Mouse (Mus musculus) MEL-GATA-1-ER (cell line): ENCODE results near the gene Map4.

Source experiments
- DNase-seq: peaks from one replicate; pipeline ENCODE4 v3.0.0-alpha.2; 2012; ENCODE audit warnings: low read depth; ENCODE audit errors: extremely low read depth

Map4 gene

DNA sequence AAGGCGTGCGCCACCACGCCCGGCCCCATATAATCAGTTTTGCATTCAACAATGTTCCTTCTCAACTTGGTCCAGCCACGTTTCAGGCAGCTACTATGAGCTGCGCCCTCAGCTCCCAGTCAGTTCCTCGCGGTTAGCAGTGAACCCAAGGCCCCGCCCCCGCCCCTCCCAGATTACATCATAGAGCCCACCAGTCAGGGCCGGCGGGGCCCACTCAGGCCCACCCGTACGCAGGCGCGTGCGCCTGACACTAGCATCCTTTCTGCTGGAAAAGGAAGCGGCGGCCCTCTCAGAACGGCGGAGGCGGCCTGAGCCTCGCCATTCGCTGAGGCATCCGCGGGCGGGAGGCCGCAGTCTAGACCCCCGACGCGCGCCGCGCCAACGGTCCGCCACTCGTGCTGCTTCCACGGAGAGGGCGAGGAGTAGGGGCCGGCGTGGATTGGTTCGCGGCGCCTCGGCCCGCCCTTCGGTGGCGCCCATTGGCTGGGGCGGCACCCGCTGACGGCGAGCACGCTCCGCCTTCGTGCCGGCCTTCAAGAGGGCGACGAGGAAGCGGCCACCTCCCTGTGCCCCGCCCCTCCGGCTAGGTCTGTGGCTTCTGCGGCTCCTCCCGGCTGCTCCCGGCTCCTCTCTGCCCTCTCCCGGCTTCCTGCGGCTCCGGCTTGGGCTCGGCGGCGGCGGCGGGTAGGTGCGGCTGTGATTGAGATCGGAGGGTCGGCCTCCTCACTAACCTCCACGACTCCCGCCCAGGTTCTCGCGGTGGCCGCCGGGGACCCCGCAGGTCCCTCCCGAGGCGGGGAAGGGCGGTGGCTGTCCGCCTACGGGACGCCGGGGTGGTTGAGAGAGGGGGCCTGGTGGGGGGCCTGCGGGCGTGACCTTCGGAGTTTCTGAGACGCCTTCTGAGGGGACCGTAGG is at the start of gene Map4:
TSS of gene Map4 (plus strand) at position 204 of the 915 bp plus-strand sequence.
- DNase-seq, result peak; percentile 90

DNA sequence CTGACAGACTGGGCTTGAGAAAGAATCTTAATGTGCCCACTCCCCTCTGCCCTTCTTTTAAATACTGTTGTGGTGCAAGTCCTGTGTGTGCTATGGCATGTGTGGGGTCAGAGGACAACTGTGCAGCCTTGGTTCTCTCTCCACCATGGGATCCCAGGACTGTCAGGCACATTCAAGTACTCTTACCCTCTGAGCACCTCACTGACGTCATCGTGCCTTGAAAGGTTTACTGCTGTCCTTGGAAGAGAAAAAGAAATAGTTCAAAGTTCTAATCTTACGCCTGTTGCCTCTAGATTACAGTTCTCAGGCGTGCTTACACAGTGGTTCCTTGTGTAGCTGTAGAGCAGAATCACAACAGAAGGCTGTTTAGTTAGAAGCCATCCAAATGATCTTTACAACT is 45.0 kb upstream of the Map4 start:
- no peak for DNase-seq

DNA sequence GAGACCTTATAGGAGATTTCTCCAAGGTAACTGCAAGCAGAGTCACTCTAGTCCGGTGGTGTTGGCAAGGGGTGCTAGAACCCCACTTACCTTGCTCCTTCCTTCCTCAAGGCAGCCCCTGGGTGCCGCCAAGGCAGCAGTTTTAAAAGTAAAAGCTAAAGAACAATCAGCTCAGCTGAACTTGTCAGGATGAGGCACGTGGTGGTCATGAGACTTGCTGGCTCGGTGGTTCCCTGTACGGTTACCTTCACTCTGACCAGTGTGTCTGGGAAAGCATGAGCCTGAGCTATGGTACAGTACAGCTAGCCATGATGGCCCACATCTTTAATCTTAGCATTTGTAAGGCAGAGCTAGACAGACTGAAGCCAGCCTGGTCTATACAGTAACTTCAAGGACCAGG is 43.9 kb upstream of the Map4 start:
- no peak for DNase-seq

DNA sequence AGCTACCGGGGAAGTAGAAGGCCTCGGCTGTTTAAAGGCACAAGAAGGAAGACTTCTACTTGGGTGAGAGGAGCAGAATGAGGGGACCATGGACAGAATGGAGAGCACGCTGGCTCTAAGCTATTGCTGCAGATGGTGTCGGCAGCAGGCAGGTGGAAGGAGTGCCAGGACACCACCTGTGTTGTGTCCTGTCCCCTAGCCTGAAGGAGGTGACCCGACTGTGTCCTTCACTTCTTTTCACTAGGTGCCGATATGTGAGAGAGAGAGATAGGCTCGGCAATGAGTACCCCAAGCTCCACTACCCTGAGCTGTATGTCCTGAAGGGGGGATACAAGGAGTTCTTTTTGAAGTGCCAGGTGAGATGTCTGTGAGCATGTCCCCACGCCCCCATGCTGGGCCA is 39.8 kb upstream of the Map4 start:
- DNase-seq, result no peak

DNA sequence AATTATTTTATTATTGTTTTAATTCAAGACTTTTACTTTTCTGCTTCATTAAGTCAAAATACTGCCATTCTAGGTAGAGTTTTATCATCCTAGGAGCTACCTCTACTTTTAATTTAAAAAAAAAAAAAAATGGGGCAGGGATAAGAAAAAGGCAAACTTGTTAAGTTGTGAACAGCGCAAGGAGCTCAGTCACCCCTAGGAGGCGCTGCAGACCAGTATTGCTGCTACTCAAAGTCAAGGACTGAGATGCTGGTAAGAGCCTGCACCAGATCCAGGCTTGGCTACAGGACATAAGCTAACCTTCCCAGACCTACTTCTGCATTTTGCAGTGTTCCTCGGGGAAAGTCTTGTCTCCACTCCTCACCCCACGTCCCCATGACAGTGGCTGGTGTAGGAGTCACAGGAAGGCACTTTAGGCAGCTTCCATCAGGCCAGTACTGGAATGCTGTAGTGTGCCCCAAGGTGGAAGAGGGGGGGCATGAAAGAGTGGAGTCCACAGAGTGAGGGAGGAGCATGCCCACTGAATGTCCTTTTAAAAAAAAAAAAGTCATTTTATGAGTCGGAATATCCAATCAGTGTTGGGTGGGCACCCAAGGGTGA is 38.5 kb upstream of the Map4 start:
- peak; percentile 56 for DNase-seq

DNA sequence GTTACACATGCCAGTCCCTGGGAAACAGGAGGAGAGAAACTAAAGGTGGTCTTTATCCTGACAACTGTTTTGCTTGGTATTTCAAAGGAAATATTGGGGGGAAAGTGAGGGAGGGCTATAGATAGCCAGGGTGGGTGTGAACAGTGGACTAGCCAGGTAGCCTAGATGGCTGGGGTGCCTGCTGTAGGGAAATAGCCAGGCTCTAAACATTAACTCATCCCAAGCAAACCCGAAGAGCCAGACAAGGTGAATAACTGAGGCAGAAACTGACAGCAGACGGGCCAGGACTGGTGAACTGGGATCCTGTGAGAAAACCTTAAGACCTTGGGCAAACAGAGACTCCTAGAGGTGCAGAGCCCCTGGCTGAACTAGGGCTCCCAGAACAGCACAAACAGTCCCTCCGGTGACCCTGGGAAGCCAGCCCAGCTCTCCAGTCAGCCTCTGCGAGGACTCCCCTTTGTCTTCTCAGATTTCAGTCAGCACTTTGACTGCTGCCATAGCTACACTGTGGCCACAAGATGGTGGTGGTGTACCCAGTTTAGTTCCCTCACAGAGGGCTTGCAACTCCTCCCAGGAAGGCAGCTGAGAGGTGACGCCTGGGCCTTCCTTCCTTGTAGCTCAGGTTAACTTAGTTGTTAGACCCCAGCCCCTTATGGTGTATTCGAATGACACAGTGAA is 36.7 kb upstream of the Map4 start:
- no peak for DNase-seq

DNA sequence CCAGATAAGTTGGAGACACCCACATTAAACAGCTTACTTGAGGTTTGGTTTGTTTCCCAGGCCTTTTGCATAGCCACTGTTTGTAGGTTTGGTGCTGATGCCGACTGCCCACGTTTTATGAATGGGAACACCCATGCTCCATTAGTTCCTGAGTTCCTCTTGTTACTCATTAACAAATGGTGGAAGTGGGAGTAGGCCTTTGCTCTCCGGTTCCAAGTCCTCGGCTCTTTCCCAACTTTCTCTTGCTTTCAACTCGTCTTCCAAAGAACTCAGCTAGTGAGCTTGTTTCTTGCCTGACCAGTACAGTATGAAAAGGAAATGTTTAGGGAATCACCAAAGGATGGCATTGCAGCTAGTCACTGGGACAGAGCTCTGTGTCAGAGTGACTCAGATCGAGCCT is 35.7 kb upstream of the Map4 start:
- DNase-seq, result no peak

DNA sequence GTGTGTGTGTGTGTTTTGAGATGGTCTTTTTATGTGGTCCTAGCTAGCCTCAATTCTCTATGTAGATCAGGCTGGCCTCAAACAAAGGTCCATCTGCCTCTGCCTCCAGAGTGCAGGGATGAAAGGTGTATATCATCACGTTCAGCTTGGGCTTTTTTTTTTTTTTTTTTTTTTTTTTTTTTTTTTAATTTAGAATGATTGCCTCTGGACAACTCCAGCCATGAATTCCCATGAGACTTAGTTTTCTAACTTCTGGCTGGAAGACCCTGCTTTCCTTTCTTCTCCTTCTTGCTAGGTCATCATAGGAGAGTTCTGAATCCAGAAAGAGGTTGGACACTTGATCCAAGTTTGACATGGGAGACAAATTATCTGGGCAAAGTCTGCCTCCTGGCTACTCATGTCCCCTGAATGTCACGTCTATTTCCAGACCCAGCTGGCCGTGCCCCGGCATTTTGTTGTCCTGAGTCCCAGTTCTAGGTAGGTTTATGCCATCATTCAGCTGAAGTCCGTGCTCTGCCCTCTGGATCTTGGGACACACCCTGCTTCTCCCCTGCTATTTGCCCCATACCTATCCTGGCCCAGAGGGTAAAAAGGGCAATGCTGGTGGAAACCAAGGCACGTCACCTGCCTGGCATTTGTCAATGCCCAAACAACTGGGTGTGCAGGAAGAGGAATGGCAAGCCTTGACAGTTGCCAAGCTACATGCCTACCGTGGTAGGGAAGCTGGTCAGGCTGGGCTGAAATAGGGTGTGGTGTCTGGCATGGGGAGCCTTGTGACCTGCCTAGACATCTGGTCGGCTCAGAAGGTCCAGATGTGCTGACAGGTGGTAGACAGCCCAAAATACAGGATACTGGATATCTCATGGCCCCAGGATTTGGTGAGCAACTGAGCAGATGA is 34.8 kb upstream of the Map4 start:
- no peak for DNase-seq

DNA sequence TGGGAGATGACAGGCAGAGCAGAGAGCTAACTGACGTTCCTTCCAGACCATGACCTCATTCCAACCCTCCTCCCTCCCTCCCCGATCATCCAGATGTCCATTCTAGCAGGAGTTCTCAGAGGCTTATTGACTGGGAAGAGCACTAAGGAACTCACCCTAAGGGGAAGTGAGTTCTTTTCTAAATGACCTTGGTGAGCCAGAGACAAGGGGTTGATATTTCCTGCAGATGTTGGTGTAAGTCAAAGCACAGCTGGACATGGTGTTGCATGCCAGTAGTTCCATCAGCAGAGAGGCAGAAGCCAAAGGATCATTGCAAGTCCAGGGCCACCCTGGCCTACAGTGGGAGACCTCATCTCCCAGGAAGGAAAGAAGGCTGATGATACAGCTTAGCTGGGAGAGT is 33.2 kb upstream of the Map4 start:
- no peak for DNase-seq

DNA sequence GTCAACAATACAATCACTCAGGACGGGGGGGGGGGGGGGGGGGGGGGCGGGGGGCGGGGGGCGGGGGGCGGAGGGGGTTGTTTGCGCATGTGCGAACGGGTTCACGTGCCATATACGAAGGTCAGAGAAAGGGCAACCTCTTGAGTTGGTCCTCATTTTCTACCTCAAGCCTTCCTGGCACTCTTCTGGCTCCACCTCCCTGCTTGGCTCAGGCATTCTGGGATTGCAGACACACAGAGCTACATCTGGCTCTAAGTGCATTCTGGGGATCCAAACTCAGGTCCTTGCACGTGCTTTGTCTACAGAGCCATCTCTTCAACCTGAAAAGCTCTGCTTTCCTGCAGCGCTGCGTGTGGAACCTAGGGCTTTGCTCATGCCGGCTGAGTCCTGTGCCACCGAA is 31.9 kb upstream of the Map4 start:
- DNase-seq, result no peak

DNA sequence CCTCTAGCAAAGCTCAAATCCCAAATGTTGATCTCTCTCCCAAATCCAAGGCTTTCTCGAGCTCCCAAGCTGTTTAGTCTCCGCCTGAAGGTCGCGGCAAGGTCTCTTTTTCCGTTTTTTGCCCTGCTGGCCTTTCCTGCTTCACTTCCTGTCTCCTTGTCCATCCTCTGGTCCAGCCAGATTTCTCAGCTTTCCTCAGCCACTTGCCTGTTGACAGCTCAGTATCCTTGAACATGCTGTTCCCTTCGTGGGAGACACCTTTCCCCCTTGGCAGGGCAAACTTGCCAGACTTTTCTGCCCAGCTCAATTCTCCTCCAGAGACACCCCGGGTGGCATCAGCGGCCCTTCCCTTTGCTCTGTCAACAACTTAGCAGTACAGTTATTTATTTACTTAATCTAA is 31.5 kb upstream of the Map4 start:
- no peak for DNase-seq

DNA sequence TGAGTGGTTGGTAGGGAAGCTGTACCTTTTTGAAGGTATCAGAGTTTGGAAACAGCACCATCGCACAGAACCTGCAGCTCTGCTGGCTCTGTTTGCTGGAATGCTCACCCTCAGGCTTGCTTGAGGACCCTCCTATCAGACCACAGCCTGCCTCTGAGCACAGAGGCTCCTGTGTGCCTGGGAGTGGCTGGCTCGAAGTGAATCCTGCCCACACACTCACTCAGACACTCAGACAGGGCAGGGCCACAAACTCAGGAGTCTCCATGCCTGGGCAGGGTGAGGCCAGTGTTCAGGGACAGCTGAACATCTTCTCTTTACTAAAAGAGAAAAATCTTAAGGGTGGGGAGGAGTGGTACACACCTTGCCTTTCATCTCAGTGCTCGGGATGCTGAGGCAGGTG is 30.7 kb upstream of the Map4 start:
- DNase-seq, result no peak

DNA sequence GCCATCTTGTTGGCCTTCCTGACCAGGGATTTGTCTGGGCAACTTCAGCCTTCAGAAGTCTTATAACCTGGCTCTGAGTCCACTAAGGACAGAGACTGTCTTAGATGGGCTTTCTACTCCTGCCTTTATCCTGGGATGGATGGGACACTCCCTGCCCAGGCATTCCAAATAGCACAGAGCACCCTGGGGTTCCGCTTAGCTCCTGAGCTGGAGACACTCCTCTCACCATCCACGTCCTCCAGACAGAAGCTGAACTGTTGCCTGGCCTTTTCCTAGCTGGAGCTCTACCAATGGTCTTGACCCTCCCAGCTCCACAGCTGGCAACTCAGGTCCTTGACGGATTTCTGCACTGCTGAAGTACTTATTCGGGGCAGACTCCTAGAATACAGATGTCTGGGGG is 29.0 kb upstream of the Map4 start:
- no peak for DNase-seq

DNA sequence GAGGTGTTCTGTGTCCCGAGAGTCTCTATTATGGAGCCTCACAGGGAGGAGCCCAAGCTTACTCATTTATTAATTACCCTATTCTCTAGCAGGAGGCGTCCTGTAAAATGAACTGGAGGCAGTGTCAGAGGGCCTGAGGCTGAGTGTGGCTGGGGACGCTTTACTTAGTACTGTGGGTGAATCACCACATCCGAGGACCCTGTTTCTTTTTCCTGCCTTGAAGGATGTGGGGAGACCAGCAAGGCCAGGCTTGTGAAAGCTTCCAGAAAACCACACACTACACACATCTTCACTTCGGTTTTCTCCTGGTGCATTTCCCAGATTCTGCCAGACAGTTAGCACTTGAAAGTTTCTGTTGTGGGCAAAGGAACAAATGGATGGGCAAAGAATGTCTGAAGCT is 28.5 kb upstream of the Map4 start:
- no peak for DNase-seq

DNA sequence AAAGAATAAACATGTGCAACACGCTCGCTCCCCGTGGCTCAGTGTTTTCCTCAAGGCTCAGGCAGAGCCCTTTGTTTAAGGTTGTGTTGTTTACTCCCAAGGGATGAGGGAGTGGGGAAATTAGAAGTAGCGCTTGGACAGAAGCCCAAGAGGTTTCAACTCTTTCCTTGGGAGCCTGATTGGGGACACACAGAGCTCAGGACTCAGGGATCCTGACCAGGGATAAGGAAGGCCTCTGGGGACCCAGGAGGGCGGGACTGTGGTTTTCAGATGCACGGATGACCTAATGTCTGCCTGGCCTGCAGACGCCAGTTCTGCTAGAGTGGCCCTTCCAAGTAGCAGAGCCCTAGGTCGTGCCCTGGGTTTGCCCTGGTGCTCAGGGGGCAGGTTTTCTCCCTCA is 24.0 kb upstream of the Map4 start:
- DNase-seq, result no peak

DNA sequence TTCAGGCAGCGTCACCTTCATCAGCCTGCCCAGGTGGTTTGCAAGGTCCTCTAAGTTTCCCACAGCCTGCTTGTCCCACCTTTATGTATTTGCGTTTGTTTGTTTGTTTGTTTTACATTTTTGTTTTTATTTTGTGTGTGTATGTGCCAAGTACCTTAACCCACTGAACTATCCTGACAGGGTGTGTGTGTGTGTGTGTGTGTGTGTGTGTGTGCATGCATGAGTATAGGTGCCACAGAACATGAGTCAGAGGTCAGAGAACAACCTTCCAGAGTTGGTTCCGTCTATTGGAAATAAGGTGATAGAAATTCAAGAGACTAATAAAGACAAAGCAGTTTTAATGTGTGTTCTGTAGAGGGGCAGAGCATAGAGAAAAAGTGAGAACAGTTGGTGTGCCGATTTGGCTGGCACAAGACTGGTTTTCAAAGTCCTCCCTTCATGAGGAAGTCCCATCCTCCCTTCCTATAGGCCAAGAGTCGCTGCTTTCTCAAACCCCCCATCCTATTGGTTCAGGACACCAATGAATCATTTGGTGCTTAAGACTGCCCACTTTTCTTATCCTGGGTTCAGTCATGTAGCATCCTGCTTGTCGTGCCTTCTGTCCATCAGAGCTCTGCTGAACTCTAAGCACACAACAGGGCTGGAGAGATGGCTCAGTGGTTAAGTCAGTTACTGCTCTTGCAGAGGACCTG is 23.3 kb upstream of the Map4 start:
- DNase-seq, result peak; percentile 91

DNA sequence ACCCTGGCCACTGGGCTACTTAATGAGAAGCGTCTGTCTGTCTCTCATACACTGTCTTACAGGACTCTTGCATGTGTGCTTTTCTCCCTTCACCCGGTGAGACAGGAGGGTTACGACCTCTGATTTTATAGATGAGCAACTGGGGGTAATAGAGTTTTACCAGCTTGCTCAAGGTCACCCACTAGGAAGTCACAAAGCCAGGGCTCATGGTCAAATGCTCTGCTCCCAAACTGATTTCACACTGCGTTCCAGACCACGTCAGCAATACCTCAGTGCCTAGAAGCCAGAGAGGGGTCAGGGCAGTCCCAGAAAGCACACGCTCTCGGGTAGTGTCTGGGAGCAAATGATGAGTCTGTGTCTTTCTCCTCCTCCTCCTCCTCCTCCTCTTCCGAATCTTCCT is 22.2 kb upstream of the Map4 start:
- DNase-seq, result no peak

DNA sequence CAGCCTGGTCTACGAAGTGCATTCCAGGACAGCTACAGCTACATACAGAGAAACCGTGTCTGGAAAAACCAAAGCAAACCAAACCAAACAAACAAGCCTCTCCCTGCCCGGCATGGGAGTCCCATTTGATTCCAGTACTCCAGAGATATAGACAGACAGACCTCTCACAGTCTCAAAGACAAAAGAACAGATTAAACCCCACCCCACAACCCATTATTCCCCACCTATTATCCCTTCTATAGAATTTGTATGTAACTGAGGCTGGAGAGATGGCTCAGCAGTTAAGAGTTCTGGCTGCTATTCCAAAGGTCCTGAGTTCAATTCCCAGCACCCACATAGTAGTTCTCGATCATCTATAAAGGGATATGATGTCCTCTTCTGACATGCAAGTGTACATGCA is 21.3 kb upstream of the Map4 start:
- no peak for DNase-seq

DNA sequence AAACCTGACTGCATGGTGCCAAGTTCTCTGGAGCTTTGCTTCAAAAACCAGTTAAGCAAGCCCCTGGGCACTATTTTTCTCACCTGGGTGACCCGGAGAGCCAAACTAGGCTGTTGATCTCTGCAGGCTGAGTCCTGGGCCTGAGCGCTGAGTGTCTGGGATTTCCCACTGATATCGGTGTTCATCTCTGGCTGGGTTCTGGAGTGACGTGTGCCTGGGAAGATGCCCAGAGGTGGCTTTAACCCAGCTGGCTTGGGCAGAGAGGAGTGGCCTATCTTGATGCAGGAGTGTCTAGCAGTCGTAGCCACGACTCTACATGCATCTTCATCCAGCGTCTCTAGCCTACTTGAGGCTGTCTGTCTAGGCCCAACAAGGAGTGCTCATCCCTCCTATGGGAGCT is 19.5 kb upstream of the Map4 start:
- DNase-seq, result no peak

DNA sequence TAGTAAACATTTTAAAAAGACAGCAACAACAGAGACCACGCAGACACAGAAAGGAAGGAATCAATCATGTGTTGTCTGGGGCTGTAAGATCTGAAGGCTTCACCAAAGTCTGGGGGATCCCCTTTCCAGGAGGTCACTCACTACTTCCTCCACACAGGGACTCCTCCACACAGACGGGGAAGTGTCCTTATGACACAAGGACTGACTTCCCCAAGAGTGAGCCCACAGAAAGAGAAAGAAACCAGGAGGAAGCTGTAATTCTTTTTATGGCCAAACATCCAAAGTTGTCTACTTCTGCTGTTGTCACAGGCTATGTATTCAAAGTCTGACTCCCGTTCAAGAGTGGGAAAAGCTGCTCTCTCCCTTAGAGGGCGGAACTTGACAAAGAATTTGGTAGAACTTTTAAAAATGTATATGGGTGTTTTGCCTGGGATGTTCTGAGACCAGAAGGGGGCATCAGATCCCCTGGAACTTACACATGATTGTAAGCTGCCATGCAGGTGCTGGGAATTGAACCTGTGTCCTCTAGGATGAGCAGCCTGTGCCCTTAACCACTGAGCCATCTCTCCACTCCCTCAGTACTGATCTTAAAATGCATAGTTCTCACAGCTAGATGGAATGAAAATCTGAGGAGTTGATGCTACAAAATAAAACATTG is 16.9 kb upstream of the Map4 start:
- no peak for DNase-seq
